Mouse (Mus musculus) c-Kit-positive CD71-negative TER-119-negative erythroid progenitor cells, embryonic 14.5 days (primary cell): Measurements from ENCODE around the gene Ccdc130.

ENCODE experiments used
- DNase-seq: peaks from one replicate; pipeline ENCODE4 v3.0.0-alpha.2; 2013; ENCODE audit warnings: low read depth

Ccdc130 gene

DNA sequence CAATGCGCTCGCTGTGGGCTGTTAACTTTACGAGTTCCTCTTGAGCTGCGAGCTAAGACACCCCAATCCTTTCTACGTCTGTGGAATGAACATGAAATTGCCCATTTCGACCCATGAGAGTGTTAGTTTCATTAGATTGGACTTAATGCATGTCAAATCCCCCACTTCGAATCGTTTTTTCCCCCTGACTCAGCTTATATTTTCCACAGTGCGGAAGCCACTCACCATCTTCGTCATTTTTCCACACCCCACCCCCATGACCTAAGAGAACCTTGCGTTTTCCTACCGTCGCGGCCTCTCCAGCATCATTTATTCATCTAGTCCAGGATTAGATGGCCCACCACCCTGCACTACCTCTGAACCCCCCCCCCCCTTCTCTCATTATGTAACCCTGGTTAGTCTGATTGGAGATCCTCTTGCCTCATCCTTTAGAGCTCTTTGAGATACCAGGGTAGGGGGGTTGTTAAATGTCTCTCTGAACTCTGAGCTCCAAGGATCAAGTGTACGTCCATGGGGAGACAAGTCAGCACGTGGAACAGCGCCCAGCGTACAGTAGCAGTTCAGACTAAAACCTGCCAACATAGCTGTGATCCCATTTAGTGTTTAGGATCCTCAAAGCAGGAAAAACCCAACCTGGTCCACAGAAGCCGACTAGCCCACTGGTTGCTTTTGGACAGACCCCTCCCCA, 32.5 kb downstream of the Ccdc130 start:
- DNase-seq: no peak

DNA sequence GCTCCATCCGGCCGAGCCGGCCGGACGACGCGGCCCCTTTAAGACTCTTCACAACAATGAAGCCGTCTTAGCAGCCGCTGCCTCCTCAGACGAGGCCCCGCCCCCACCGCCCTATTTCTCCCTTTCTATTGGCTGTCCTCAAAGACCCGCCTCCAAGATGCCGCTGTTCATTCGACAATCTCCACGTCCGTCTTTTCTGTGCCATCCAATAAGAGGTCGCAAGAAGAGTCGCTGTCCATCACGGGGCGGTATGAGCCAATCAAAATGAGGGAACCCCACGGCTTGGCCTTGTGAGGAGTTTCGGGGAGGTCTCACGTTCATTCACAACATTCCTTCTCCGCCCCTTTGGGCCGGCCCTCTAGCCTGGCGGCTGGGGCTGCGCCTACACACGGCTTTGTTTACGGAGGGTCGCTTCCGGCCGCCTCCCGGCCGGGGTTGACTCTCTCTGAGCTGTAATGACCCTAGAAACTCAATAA, 33.1 kb downstream of the Ccdc130 start, which contains the start of gene Zswim4:
TSS of gene Zswim4 (minus strand) at position 58 of the 476 bp plus-strand sequence.
- DNase-seq: peak; percentile 99

DNA sequence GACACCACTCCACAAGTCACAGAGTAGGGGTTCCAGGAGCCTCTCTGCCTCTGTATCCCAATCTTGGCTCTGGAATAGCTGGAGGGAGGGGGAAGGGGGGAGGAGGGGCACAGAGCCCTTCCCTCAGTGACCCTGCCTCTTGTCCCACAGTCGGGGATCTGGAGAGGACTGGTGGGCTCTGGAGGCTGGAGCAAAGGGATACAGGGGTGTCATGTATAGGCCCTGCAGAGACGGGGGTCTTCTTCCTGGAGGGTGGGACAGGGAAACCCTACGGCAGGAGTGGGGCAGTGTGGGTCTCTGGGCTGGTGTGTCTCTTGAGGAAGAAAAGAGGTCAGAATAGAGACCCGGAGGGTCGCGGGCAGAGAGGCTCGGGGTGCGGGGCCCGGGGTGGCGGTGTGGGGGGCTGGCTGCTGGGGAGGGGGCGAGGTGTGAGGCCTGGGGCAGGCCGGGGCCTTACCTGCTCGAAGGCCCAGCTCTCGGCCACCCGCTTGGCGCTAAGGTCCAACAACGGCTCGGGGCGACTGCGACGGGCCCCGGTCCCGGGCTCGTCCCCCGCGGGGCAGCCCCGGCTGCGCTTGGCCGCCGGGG, 33.7 kb downstream of the Ccdc130 start:
- DNase-seq: no peak

DNA sequence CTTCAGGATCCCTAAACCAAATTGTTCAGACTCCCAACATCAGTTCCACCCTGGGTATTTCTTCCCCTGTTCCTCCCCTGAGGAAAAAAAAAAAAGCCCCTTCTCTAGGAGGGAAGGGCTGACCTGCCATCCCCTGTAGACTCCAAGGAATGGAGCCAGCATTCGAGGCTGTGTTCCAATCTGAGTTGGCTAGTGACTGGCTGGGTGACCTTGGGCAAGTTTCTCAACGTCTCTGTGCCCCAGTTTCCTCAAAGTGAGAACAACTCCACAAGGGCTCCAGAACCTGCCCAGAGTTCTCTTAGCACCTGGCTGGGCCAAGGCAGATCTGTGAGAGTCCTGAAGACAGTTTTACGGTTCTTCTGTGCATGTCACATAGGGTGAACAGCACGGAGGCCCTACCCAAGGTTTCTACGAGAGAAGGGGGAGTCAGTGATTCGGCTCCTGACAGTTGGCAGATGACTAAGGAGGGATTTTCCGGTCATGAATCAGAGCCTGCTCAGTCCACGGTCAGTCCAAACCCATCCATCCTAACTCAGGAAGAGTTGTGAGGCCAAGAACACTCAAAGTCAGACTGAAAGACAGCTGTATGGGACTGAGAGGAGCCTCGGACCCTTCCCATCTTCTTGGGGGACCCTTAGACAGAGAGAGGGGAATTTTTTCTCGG, 34.3 kb downstream of the Ccdc130 start:
- no peak for DNase-seq

DNA sequence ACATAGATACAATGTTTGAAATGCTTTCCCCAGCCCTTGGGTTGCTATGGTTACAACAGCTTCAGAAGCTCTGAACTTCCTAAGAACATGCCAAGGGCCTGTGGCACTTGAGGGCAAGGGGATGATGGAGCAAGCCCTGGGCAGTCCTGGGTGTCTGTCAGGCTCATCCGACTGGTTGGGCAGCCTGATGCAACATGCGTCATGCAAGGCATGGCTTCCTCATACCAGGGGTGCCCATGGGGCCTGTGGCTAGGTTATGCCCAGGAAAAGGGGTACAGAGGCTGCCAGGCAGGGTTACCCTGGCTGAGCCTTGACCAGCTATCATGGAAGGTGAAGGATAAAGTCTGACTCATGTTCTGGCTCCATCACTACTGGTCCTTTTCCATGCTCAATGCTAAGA, 37.1 kb downstream of the Ccdc130 start:
- no peak for DNase-seq

DNA sequence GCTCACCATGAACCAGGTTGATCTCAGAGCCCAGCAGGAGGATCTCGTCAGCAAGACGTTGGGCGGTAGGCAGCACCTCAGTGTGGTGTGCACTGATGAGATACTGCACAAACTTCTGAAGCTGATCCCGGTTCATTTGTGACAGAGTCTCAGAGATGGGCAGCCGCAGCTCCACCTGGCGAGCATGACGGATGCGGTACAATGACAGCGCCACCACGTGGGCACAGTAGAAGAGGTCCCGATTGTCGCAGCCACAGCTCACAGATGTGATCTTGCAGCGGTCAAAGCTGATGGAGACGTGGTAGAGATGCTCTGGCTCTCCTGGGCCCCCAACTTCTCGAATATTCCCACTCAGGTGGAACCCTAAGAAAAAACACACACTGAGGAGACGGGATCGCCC, 39.4 kb downstream of the Ccdc130 start:
- DNase-seq: no peak

GRCm38 (mm10) chr8:84223322-84224029, 46.7 kb downstream of the Ccdc130 start:
- no peak for DNase-seq

- no peak for DNase-seq
Observed at GRCm38 (mm10) chr8:84222566-84223165, 47.5 kb downstream of the Ccdc130 start.

DNA sequence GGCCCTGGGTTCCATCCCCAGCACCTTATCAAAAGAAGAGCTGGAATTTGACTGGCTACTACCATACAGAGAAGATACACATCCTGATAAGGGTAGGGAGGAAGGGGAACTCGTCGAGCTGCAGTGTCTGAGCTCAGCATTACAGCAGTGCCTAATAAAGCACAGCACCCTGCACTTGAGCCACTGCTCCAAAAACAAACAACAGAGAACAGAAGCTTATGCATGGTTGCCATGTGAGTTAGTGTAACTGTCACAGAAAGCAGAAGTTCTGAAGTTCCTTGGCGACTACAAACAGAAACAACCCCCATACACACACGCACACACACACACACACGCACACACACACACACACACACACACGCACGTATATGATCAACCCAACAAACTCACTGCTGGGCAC, 50.1 kb downstream of the Ccdc130 start:
- no peak for DNase-seq

- DNase-seq: no peak
Observed at GRCm38 (mm10) chr8:84218143-84218542, 52.0 kb downstream of the Ccdc130 start.

DNA sequence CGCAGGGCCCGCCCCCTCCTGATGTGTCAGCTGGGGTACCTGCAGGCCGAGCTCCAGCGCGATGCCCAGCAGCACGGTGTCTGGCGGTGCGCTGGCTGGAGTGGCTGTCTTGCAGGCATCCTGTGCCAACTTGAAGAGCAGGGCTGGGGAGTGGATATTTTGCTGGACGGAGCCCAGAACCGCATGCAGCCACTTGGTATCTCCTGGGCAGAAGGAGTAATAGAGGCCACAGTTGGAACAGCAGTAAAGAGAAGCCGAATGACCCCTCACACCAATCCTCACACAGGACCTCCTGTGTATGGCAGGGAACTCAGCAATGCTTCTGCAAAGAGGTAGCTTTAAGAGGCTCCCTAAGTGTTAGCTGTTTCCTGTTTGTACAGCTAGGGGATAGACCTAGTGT, 53.0 kb downstream of the Ccdc130 start:
- DNase-seq: no peak

- DNase-seq: no peak
Observed at GRCm38 (mm10) chr8:84213277-84213676, 56.9 kb downstream of the Ccdc130 start.

DNA sequence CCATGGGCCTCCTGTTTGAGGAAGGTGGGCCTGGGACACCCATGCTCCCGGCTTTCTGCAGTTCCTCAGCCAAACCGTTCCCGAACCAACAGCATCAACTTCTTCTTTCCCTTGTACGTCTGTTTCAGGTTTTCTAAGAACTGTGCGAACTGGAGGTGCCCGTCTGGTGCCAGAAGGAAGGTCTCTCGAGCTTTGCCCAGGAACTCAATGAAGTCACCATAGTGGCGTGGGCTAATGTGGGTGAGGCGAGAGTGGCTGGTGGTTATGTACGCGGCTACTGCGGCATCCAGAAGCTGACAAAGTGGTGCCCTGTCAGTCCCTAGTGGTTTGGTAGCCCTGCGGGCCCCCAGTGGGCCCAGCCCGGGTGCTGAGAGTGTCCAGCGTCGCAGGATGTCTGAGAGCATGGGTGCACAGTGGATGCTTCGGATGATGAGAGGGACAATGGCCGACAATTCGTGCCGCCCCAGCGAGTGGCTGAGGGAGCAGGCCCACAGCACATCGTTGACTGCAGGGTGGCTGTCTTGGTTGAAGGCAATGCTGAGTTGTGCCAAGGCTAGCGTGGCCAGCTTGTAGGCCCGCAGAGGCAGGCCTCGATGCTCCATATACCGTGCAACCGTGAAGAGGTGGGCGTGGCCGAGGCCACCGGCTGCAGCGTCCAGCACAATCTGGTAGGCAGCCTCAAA, 58.2 kb downstream of the Ccdc130 start:
- no peak for DNase-seq

DNA sequence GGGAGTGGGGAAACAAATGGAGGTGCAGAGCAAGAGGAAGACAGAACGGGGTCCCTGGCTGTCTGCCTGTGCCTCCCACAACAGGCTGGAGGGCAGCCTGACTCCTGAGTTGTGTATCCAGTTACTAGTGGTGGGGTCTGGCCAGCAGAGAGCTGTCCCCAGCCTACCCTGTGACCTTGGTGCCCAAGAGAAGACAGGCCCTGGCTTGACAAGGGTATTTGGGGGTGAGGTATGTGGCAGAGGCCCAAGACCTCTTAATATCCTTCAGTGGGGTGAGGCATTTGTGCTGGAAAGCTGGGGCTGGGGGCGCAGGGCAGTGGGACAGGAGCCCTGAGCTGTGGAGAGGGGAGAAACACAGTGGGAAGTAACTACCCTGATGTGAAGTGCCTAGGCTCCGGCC, 59.0 kb downstream of the Ccdc130 start:
- DNase-seq: no peak

GRCm38 (mm10) chr8:84210167-84210791, 59.9 kb downstream of the Ccdc130 start:
- DNase-seq: no peak

DNA sequence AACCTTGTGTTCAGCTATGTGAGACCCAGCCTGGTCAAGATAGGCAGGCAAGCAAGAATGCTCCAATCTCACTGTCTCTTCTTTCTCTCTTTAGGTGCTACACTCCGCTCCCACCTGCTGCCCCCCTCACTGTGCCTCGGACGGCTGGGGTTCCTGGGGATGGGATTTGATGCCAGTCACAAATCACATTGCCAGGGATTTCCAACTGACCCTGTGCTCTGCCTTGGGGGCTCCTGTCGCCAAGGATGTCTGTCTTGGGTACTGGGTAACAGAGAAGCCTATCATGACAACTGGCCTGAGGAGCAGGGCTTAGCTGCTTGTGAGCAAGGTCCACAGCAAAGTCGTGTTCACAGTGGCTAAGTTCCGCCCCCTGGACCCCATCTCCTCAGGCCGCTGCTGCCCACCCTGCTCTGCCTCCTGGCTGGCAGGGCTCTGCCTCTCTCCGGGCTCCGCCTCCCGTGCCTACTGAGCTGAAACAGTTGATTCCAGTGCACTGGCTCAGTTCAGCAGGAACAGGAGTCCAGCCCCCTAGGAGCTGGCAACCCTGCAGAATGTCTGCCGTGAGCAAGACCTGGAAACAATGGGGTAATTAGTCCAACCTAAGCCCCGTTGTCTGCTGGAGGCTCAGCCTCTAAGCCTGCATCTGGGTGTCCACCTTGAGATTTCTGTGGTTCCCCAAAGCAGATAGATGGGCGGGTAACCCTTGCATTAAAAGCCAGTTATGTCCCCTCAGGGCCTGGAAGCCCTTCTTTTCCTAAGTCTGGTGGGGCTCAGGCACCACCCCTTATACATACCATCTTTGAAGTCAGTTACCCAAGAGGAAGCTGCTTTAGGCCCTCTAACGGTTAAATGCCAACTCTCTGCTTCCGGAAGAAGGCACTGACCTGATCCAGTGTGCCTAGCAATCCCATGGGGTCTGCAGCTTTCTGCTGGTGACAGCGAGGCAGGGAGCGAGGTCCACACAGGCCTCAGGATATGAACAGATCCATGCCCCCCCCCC, 61.5 kb downstream of the Ccdc130 start:
- no peak for DNase-seq

DNA sequence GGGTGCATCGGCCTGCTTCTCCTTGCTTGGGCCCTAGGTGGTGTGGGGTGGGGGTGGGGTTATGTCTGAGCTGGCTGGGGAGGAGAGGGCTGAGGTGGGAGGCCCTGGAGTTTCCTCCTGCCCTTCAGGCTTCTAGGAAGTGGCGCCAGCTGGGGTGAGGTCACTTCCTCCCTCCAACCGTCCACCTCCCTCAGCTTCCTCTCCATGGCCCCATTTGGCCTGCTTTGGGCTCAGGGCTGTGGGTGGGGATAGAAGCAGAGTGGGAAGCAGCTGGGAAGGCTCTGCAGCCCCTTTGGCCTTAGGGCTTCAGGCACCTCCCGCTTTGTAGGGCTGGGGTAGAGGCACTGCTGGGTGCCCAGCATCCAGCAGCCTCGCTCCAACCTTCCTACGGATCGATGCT, 62.4 kb downstream of the Ccdc130 start:
- DNase-seq: no peak
